Mouse (Mus musculus): ENCODE measurements around the gene Taf13.

DNA sequence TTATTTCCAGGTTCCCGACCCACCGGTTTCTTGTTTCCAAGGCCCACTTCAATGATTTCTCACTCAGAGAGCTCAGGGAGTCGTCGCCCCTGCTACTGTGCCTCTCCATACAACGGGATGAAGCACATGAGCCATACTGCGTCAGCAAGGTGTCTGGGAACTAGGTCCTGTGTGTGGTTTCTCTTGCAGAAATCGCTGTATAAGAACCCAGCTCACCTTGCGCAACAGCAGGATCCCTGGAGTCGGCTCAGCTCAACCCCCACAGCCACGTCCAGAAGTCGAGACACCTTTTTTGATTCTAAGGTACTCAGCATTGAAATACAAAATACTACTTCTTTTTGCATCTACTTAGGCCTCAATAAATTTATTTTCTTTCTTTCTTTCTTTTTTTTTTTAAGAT is 29.2 kb upstream of the Taf13 start:
- TF ChIP-seq ZC3H11A (IDR thresholded peaks at IDR 0.05; ENCODE audit: borderline replicate concordance, low read depth, low read length), result no peak
- TF ChIP-seq ZNF384 (IDR thresholded peaks at IDR 0.05; ENCODE audit: low read depth, low read length), result no peak
